Mouse (Mus musculus): ENCODE measurements at regions not wholly inside any gene's neighbourhood (a gene's known extent, or its start where the extent isn't known, plus 50 kb on each side); places are given as distances from the start of the nearest gene placed in this dataset.

DNA sequence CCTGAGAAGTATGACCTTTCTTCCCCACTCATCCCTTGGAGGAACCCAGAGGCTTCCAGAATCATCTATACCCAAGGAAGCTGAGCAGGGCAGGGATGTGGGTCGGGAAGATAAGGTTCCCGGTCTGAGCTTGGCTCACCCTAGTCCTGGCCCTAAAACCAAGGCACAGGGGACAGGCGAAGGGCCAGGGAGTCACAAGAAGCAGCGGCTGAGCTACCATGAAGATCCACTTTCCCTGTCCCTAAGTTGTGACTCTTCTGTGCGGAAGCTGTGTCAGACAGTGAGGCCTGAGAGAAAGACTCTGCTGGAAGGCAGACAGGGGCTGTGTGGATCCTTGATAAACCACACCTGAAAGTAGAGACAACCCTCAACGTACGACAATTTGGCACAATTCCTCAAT, 64.1 kb upstream of the Runx3 start:
- TF ChIP-seq POLR2A (IDR thresholded peaks at IDR 0.05; ENCODE audit: control insufficient read depth, low read depth, low read length) (no peak), CTCF (IDR thresholded peaks at IDR 0.05; ENCODE audit: control insufficient read depth, insufficient read depth, insufficient replicate concordance, low read depth, low read length) (no peak)

Data from testis, adult 2 months (tissue).